Mouse (Mus musculus) adrenal gland, adult 8-10 months (tissue): ENCODE measurements at regions not wholly inside any gene's neighbourhood (a gene's known extent, or its start where the extent isn't known, plus 50 kb on each side); places are given as distances from the start of the nearest gene placed in this dataset.

Experiments
- DNase-seq: peaks from one replicate; pipeline ENCODE4 v3.0.0; 2022

- no peak for DNase-seq
Measured at GRCm38 (mm10) chr11:42949823-42950222, 85.7 kb upstream of the Gm9972 start.

- no peak for DNase-seq
Measured at GRCm38 (mm10) chr11:42954169-42954568, 81.4 kb upstream of the Gm9972 start.

- no peak for DNase-seq
Measured at GRCm38 (mm10) chr11:42965732-42966131, 69.8 kb upstream of the Gm9972 start.

GRCm38 (mm10) chr11:42978245-42978644, 57.3 kb upstream of the Gm9972 start:
- no peak for DNase-seq
